Mouse (Mus musculus) midbrain, embryonic 10.5 days (tissue): ENCODE results near the gene Frrs1l. TPM values are rescaled to one million over a fixed set of nuclear protein-coding genes. Genes with fewer than 3 reads are reported as not detected.

Experiments
- DNase-seq: peaks from one replicate; pipeline ENCODE4 v3.0.0-alpha.2; 2017; ENCODE audit warnings: low spot score
- H3K27ac ChIP-seq: fragments of 300-500 bp; sonication (generic); replicated peaks from 2 replicates; pipeline ENCODE4 v1.5.1; 2016; ENCODE audit warnings: mild to moderate bottlenecking
- H3K27me3 ChIP-seq: fragments of 300-500 bp; sonication (generic); 2 replicates; pipeline ENCODE4 v1.6.1; 2016; ENCODE audit warnings: low read depth, mild to moderate bottlenecking; ENCODE audit not compliant: poor library complexity, severe bottlenecking
- H3K36me3 ChIP-seq: fragments of 300-500 bp; sonication (generic); 2 replicates; pipeline ENCODE4 v1.6.1; 2016; ENCODE audit warnings: mild to moderate bottlenecking, moderate library complexity
- H3K4me1 ChIP-seq: fragments of 300-500 bp; sonication (generic); 2 replicates; pipeline ENCODE4 v1.6.1; 2016
- H3K4me3 ChIP-seq: fragments of 300-500 bp; sonication (generic); 2 replicates; pipeline ENCODE4 v1.5.1; 2016; ENCODE audit warnings: mild to moderate bottlenecking, moderate library complexity
- H3K9me3 ChIP-seq: fragments of 300-500 bp; sonication (generic); replicated peaks from 2 replicates; pipeline ENCODE4 v1.6.1; 2016; ENCODE audit warnings: mild to moderate bottlenecking
- WGBS: fragments of 180-500 bp; shearing (Covaris S2); methylation state at CpG from one replicate; pipeline ENCODE4 v1.1.7; 2016; 5-methylcytosine and 5-hydroxymethylcytosine counted together
- polyA plus RNA-seq: library from polyadenylated mRNA; unstranded; fragments of >200 nt; fragmentation: Nextera tagmentation; extraction: Ambion mirVana; gene quantifications from 2 replicates; pipeline ENCODE4 v1.2.1, GENCODE M21; 2016

Frrs1l gene
- polyA plus RNA-seq, 1 experiment from 2014 or later = 2.0 TPM

GRCm38 (mm10) chr4:57010919-57011318 lies 20.7 kb upstream of the Frrs1l start:
- Histone ChIP-seq H3K4me3 (no peak overlapping the region), H3K4me1 (peaks cover 9% of the 10 kb centered on the region; the same call in 1 of the 2 replicates), H3K27ac (no peak overlapping the region), H3K9me3 (no peaks in the 10 kb centered on the region), H3K36me3 (no peaks in the 10 kb centered on the region), H3K27me3 (peaks cover 17% of the 10 kb centered on the region; the same call in 1 of the 2 replicates)
- WGBS = 32% methylated on average over 6 of the region's 6 CpGs
- no peak for DNase-seq

- Histone ChIP-seq H3K4me1 (peaks cover 9% of the 10 kb centered on the region; the same call in 1 of the 2 replicates), H3K4me3 (no peak overlapping the region), H3K27ac (no peak overlapping the region), H3K36me3 (no peaks in the 10 kb centered on the region), H3K27me3 (peaks cover 16% of the 10 kb centered on the region; the same call in 1 of the 2 replicates), H3K9me3 (no peaks in the 10 kb centered on the region)
- DNase-seq = no peak
- 58% methylated on average over 5 of the region's 5 CpGs for WGBS
These were observed 20.2 kb upstream of the Frrs1l start for GRCm38 (mm10) chr4:57010425-57010824.

GRCm38 (mm10) chr4:57007717-57008116 lies 17.5 kb upstream of the Frrs1l start:
- Histone ChIP-seq H3K27me3 (0 out of 2 replicates have a peak, but pooled peaks cover 10% of the 10 kb centered on the region), H3K27ac (no peak overlapping the region), H3K36me3 (no peaks in the 10 kb centered on the region), H3K4me3 (no peak overlapping the region), H3K4me1 (peaks cover 9% of the 10 kb centered on the region; the same call in 1 of the 2 replicates), H3K9me3 (no peaks in the 10 kb centered on the region)
- no peak for DNase-seq
- WGBS = 86% methylated on average over 9 of the region's 9 CpGs

GRCm38 (mm10) chr4:57005011-57005410 lies 14.8 kb upstream of the Frrs1l start:
- Histone ChIP-seq H3K27ac (no peak overlapping the region), H3K9me3 (no peaks in the 10 kb centered on the region), H3K4me3 (no peak overlapping the region), H3K36me3 (no peaks in the 10 kb centered on the region), H3K4me1 (no peaks in the 10 kb centered on the region), H3K27me3 (no peaks in the 10 kb centered on the region)
- WGBS = 84% methylated on average over 8 of the region's 8 CpGs
- DNase-seq = no peak

- H3K9me3 ChIP-seq = no peaks in the 10 kb centered on the region
- H3K4me3 ChIP-seq = no peak overlapping the region
- WGBS = 84% methylated on average over 8 of the region's 8 CpGs
- H3K27ac ChIP-seq = no peak overlapping the region
- H3K27me3 ChIP-seq = no peaks in the 10 kb centered on the region
- no peaks in the 10 kb centered on the region for H3K4me1 ChIP-seq
- no peak for DNase-seq
- H3K36me3 ChIP-seq = no peaks in the 10 kb centered on the region
These were observed 13.7 kb upstream of the Frrs1l start for GRCm38 (mm10) chr4:57003886-57004285.

GRCm38 (mm10) chr4:57002751-57003150 lies 12.6 kb upstream of the Frrs1l start:
- WGBS = 94% methylated on average over 3 of the region's 3 CpGs
- H3K9me3 ChIP-seq = no peaks in the 10 kb centered on the region
- DNase-seq = no peak
- no peaks in the 10 kb centered on the region for H3K36me3 ChIP-seq
- H3K27ac ChIP-seq = no peak overlapping the region
- H3K27me3 ChIP-seq = no peaks in the 10 kb centered on the region
- H3K4me3 ChIP-seq = no peak overlapping the region
- H3K4me1 ChIP-seq = peaks cover 9% of the 10 kb centered on the region

GRCm38 (mm10) chr4:57001437-57001836 lies 11.2 kb upstream of the Frrs1l start:
- H3K4me3 ChIP-seq = no peak overlapping the region
- H3K27ac ChIP-seq = no peak overlapping the region
- H3K9me3 ChIP-seq = no peaks in the 10 kb centered on the region
- H3K36me3 ChIP-seq = no peaks in the 10 kb centered on the region
- peaks cover 10% of the 10 kb centered on the region for H3K4me1 ChIP-seq
- DNase-seq = no peak
- no peaks in the 10 kb centered on the region for H3K27me3 ChIP-seq
- WGBS = 84% methylated on average over 2 of the region's 2 CpGs

- no peak overlapping the region for H3K4me3 ChIP-seq
- H3K36me3 ChIP-seq = no peaks in the 10 kb centered on the region
- H3K4me1 ChIP-seq = peaks cover 23% of the 10 kb centered on the region
- H3K27ac ChIP-seq = no peak overlapping the region
- 89% methylated on average over 7 of the region's 7 CpGs for WGBS
- H3K27me3 ChIP-seq = peaks cover 49% of the 10 kb centered on the region
- peaks cover 3% of the 10 kb centered on the region; the same call in 1 of the 2 replicates for H3K9me3 ChIP-seq
- no peak for DNase-seq
These were observed 3.1 kb upstream of the Frrs1l start for GRCm38 (mm10) chr4:56993331-56993730.

- Histone ChIP-seq H3K4me3 (no peak overlapping the region), H3K27ac (no peak overlapping the region), H3K36me3 (no peaks in the 10 kb centered on the region), H3K4me1 (peaks cover 16% of the 10 kb centered on the region), H3K9me3 (peaks cover 7% of the 10 kb centered on the region; the same call in 1 of the 2 replicates), H3K27me3 (peaks cover 54% of the 10 kb centered on the region)
- no peak for DNase-seq
- WGBS = 80% methylated on average over 2 of the region's 2 CpGs
These were observed 1.8 kb upstream of the Frrs1l start for GRCm38 (mm10) chr4:56991951-56992350.

- 2% methylated on average over 45 of the region's 45 CpGs for whole genome bisulfite sequencing
- Histone ChIP-seq H3K27ac (peak overlapping the region; percentile 81), H3K27me3 (peaks cover 54% of the 10 kb centered on the region), H3K4me3 (peak overlapping the region; percentile 81), H3K9me3 (peaks cover 7% of the 10 kb centered on the region; the same call in 1 of the 2 replicates), H3K4me1 (peaks cover 16% of the 10 kb centered on the region), H3K36me3 (no peaks in the 10 kb centered on the region)
- peak; percentile 52 for DNase-seq
These were observed 568 bp downstream of the Frrs1l start for GRCm38 (mm10) chr4:56989431-56990214.

- Histone ChIP-seq H3K27me3 (no peaks in the 10 kb centered on the region), H3K4me3 (no peak overlapping the region), H3K9me3 (no peaks in the 10 kb centered on the region), H3K4me1 (no peaks in the 10 kb centered on the region), H3K36me3 (no peaks in the 10 kb centered on the region), H3K27ac (no peak overlapping the region)
- WGBS = 82% methylated on average over 7 of the region's 7 CpGs
- DNase-seq = no peak
These were observed 24.5 kb downstream of the Frrs1l start for GRCm38 (mm10) chr4:56965586-56966179.

- Histone ChIP-seq H3K4me3 (no peak overlapping the region), H3K27me3 (no peaks in the 10 kb centered on the region), H3K36me3 (no peaks in the 10 kb centered on the region), H3K9me3 (no peaks in the 10 kb centered on the region), H3K27ac (no peak overlapping the region), H3K4me1 (no peaks in the 10 kb centered on the region)
- 93% methylated on average over 6 of the region's 6 CpGs for WGBS
- DNase-seq = no peak
These were observed 26.5 kb downstream of the Frrs1l start for GRCm38 (mm10) chr4:56963687-56964086.

GRCm38 (mm10) chr4:56961320-56961925 lies 28.8 kb downstream of the Frrs1l start:
- 92% methylated on average over 12 of the region's 12 CpGs for WGBS
- DNase-seq = no peak

More at GRCm38 (mm10) chr4:56961320-56961925, 28.8 kb downstream of the Frrs1l start:
- H3K4me3 ChIP-seq = no peak overlapping the region
- H3K9me3 ChIP-seq = no peaks in the 10 kb centered on the region
- H3K4me1 ChIP-seq = no peaks in the 10 kb centered on the region
- H3K27me3 ChIP-seq = no peaks in the 10 kb centered on the region
- H3K36me3 ChIP-seq = no peaks in the 10 kb centered on the region
- no peak overlapping the region for H3K27ac ChIP-seq
